Mouse (Mus musculus) stomach, postnatal 0 days (tissue): ENCODE results near the gene Zfp652. TPM values are rescaled to one million over a fixed set of nuclear protein-coding genes. Genes with fewer than 3 reads are reported as not detected.
A peak's percentile ranks its signal among the peaks of the same experiment; 100 is the strongest.

Source experiments
- ATAC-seq: fragments of 200-750 bp; cut with Nextera tagmentation; 2 replicates; pipeline ENCODE4 v1.8.0; 2017; ENCODE audit not compliant: low FRiP score, low TSS enrichment
- DNase-seq: peaks from one replicate; pipeline ENCODE4 v3.0.0-alpha.2; 2016; ENCODE audit warnings: low spot score
- H3K27ac ChIP-seq: fragments of 300-500 bp; sonication (generic); replicated peaks from 2 replicates; pipeline ENCODE4 v1.5.1; 2014; ENCODE audit warnings: mild to moderate bottlenecking, control low read depth
- H3K27me3 ChIP-seq: fragments of 300-500 bp; sonication (generic); 2 replicates; pipeline ENCODE4 v1.6.1; 2014; ENCODE audit warnings: low read length; ENCODE audit not compliant: control insufficient read depth, insufficient read depth
- H3K36me3 ChIP-seq: fragments of 300-500 bp; sonication (generic); 2 replicates; pipeline ENCODE4 v1.6.1; 2014; ENCODE audit warnings: low read length, mixed read lengths; ENCODE audit not compliant: control insufficient read depth, insufficient read depth
- H3K4me1 ChIP-seq: fragments of 300-500 bp; sonication (generic); replicated peaks from 2 replicates; pipeline ENCODE4 v1.6.1; 2014; ENCODE audit warnings: antibody characterized with exemption; ENCODE audit not compliant: control insufficient read depth, insufficient read depth
- H3K4me2 ChIP-seq: fragments of 300-500 bp; sonication (generic); replicated peaks from 2 replicates; pipeline ENCODE4 v1.6.1; 2014; ENCODE audit warnings: low read depth, mild to moderate bottlenecking, control low read depth, moderate library complexity
- H3K4me3 ChIP-seq: fragments of 300-500 bp; sonication (generic); 2 replicates; pipeline ENCODE4 v1.5.1; 2014; ENCODE audit warnings: low read depth, low read length, control low read depth
- H3K9ac ChIP-seq: fragments of 300-500 bp; sonication (generic); 2 replicates; pipeline ENCODE4 v1.6.1; 2014; ENCODE audit warnings: mild to moderate bottlenecking, low read length, control low read depth, mixed read lengths
- H3K9me3 ChIP-seq: fragments of 300-500 bp; sonication (generic); 2 replicates; pipeline ENCODE4 v1.6.1; 2016; ENCODE audit warnings: low read length; ENCODE audit not compliant: control insufficient read depth
- CTCF ChIP-seq: IDR thresholded peaks from 2 replicates; pipeline ENCODE4 v1.5.1; 2016; ENCODE audit warnings: antibody characterized with exemption, low read depth, mild to moderate bottlenecking, moderate library complexity
- EP300 ChIP-seq: optimal IDR thresholded peaks from 2 replicates; pipeline ENCODE3; 2016; ENCODE audit warnings: antibody characterized with exemption
- WGBS: fragments of 180-500 bp; shearing (Covaris S2); extraction: QIAGEN DNeasy Blood & Tissue Kit; methylation state at CpG from one replicate; pipeline ENCODE4 v1.1.7; 2014; 5-methylcytosine and 5-hydroxymethylcytosine counted together
- polyA plus RNA-seq: library from polyadenylated mRNA; unstranded; fragments of >200 nt; fragmentation: Nextera tagmentation; extraction: Ambion mirVana; gene quantifications from 2 replicates; pipeline ENCODE4 v1.2.1, GENCODE M21; 2015

Zfp652 gene
- polyA plus RNA-seq, 1 experiment from 2014 or later, result 10.0 TPM

DNA sequence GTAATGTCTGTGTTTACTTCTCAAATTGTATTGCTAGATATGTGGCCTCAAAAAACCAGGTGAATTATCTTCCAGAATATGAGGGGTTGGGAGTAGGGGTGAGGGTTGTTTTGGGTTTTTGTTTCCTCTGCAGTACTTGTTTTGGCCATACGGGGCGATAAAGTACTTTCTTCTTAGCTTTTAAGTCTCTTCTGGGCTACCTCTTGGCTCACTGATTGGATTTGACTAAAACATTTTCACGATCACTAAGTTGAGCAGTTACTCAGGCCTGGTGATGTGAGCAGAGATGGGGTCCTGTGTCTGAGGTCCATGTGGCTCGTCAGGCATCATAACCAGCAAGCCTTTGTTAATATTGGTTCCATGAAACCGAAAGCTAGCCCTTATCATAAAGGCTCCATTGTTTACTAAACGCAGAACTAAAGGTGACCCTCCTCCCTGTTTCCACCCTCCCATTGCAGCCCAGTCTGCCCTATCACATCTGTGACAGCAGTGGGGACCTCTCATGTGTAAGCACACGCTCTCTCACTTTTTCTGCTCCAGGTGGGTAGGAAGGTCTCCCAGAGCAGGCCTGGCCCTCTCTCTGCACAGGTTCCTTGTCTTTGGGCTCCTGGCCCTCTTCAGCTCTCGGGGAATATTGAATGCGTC, 58.4 kb downstream of the Zfp652 start:
- DNase-seq, result peak; percentile 41

GRCm38 (mm10) chr11:95771665-95772064, 59.2 kb downstream of the Zfp652 start:
- no peak overlapping the region for H3K4me3 ChIP-seq
- no peaks in the 10 kb centered on the region for H3K4me1 ChIP-seq
- no peak overlapping the region for H3K4me2 ChIP-seq
- no peaks in the 10 kb centered on the region for H3K9me3 ChIP-seq
- no peak overlapping the region for H3K27ac ChIP-seq
- DNase-seq (no peak), ATAC-seq (peak; percentile 36; the same call in 1 of the 2 replicates)
- no peaks in the 10 kb centered on the region for H3K36me3 ChIP-seq
- TF ChIP-seq CTCF (no peak), EP300 (no peak)
- 76% methylated on average over 8 of the region's 8 CpGs for WGBS
- no peaks in the 10 kb centered on the region for H3K27me3 ChIP-seq
- no peak overlapping the region for H3K9ac ChIP-seq

More for the DNA sequence above, 58.4 kb downstream of the Zfp652 start:
- no peaks in the 10 kb centered on the region for H3K9me3 ChIP-seq
- H3K27ac ChIP-seq, result peak overlapping the region; percentile 26; the same call in 1 of the 2 replicates
- 54% methylated on average over 9 of the region's 9 CpGs for WGBS
- H3K4me3 ChIP-seq, result no peak overlapping the region
- peak; percentile 54 for ATAC-seq
- no peaks in the 10 kb centered on the region for H3K36me3 ChIP-seq
- no peak overlapping the region for H3K9ac ChIP-seq
- H3K27me3 ChIP-seq, result no peaks in the 10 kb centered on the region
- H3K4me1 ChIP-seq, result no peaks in the 10 kb centered on the region
- TF ChIP-seq EP300 (no peak), CTCF (peak; percentile 70)
- no peak overlapping the region for H3K4me2 ChIP-seq

DNA sequence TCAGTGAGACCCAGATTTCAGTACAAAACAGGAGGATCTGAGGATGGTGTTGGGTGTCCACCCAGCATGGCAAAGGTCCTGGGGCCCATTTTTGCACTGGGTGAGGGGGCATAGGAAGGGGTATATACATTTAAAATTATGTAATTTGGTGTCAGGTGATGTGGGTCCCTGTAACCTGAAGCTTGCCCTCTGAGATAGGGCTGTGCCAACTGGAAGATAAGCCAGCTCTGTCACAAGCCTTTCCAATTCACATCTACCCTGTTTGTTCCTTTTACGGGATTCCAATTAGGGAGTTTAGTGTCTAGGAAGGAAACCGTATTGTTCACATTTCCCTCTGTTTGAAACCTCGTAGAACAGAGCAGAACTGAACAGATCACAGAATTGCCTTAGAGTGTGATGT, 60.8 kb downstream of the Zfp652 start:
- no peaks in the 10 kb centered on the region for H3K27me3 ChIP-seq
- H3K9ac ChIP-seq, result no peak overlapping the region
- H3K9me3 ChIP-seq, result no peaks in the 10 kb centered on the region
- no peak overlapping the region for H3K4me3 ChIP-seq
- 85% methylated on average over 3 of the region's 3 CpGs for WGBS
- ATAC-seq (no peak), DNase-seq (no peak)
- no peak for TF ChIP-seq CTCF
- TF ChIP-seq EP300, result no peak
- H3K27ac ChIP-seq, result no peak overlapping the region
- H3K4me2 ChIP-seq, result no peak overlapping the region
- H3K36me3 ChIP-seq, result no peaks in the 10 kb centered on the region
- no peaks in the 10 kb centered on the region for H3K4me1 ChIP-seq

GRCm38 (mm10) chr11:95777323-95778297, 65.1 kb downstream of the Zfp652 start:
- no peaks in the 10 kb centered on the region for H3K36me3 ChIP-seq
- DNase-seq (peak; percentile 44), ATAC-seq (peak; percentile 77)
- H3K9ac ChIP-seq, result no peak overlapping the region
- TF ChIP-seq EP300, result no peak
- no peak for TF ChIP-seq CTCF
- no peaks in the 10 kb centered on the region for H3K4me1 ChIP-seq
- 46% methylated on average over 17 of the region's 17 CpGs for WGBS
- no peak overlapping the region for H3K4me2 ChIP-seq
- H3K9me3 ChIP-seq, result no peaks in the 10 kb centered on the region
- peak overlapping the region; percentile 24 for H3K27ac ChIP-seq
- H3K4me3 ChIP-seq, result no peak overlapping the region
- no peaks in the 10 kb centered on the region for H3K27me3 ChIP-seq

- H3K9ac ChIP-seq, result no peak overlapping the region
- WGBS, result 75% methylated on average over 4 of the region's 4 CpGs
These were observed 66.4 kb downstream of the Zfp652 start for GRCm38 (mm10) chr11:95778831-95779251.

DNA sequence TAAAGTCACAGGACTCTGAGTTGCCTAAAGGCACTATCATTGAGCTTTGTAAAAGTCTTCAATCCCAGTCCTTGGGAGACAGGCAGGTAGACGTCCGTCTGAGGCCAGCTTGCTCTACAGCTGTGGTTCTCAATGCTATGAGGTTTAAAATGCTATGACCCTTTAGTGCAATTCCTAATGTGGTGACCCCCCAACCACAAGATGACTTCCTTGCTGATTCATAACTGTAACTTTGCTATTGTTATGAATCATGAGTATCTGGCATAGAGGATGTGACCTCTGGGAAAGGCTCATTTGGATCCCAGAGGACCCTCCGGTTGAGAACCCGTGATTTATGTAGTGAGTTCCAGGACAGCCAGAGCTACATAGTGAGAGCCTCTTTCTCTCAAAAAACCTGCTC, 66.9 kb downstream of the Zfp652 start:
- Histone ChIP-seq H3K27me3 (no peaks in the 10 kb centered on the region), H3K4me1 (no peaks in the 10 kb centered on the region), H3K36me3 (no peaks in the 10 kb centered on the region), H3K27ac (no peak overlapping the region), H3K4me3 (no peak overlapping the region), H3K9ac (no peak overlapping the region), H3K9me3 (no peaks in the 10 kb centered on the region), H3K4me2 (no peak overlapping the region)
- 80% methylated on average over 4 of the region's 4 CpGs for WGBS
- TF ChIP-seq EP300 (no peak), CTCF (no peak)
- DNase-seq (no peak), ATAC-seq (no peak)

More at GRCm38 (mm10) chr11:95778831-95779251, 66.4 kb downstream of the Zfp652 start:
- no peak overlapping the region for H3K27ac ChIP-seq
- no peaks in the 10 kb centered on the region for H3K4me1 ChIP-seq
- no peaks in the 10 kb centered on the region for H3K9me3 ChIP-seq
- peak; percentile 27 for DNase-seq
- H3K4me2 ChIP-seq, result no peak overlapping the region
- no peak for ATAC-seq
- no peaks in the 10 kb centered on the region for H3K36me3 ChIP-seq
- H3K27me3 ChIP-seq, result no peaks in the 10 kb centered on the region
- H3K4me3 ChIP-seq, result no peak overlapping the region
- TF ChIP-seq CTCF (peak; percentile 53), EP300 (no peak)
